Mouse (Mus musculus) kidney, adult 11 months (tissue): Measurements from ENCODE around the gene Slc25a19.

ENCODE experiments used
- DNase-seq: peaks from one replicate; pipeline ENCODE4 v3.0.0; 2022

The Slc25a19 gene

GRCm38 (mm10) chr11:115595209-115595608 is 32.9 kb downstream of the Slc25a19 start:
- no peak for DNase-seq

GRCm38 (mm10) chr11:115590526-115591075 is 37.5 kb downstream of the Slc25a19 start:
- peak; percentile 17 for DNase-seq

- DNase-seq: no peak
Observed at GRCm38 (mm10) chr11:115587984-115588383, 40.1 kb downstream of the Slc25a19 start.

GRCm38 (mm10) chr11:115586403-115586802 is 41.7 kb downstream of the Slc25a19 start:
- no peak for DNase-seq

- no peak for DNase-seq
Observed at GRCm38 (mm10) chr11:115585573-115586100, 42.5 kb downstream of the Slc25a19 start.

GRCm38 (mm10) chr11:115584376-115585073 is 43.6 kb downstream of the Slc25a19 start:
- DNase-seq: no peak

GRCm38 (mm10) chr11:115582913-115583606 is 45.0 kb downstream of the Slc25a19 start:
- no peak for DNase-seq

- DNase-seq: no peak
Observed at GRCm38 (mm10) chr11:115579080-115579479, 49.0 kb downstream of the Slc25a19 start.

GRCm38 (mm10) chr11:115564961-115565360 is 63.1 kb downstream of the Slc25a19 start:
- no peak for DNase-seq
